Mouse (Mus musculus) liver, embryonic 13.5 days (tissue): ENCODE results near the gene Hmgcs1. TPM values are rescaled to one million over a fixed set of nuclear protein-coding genes. Genes with fewer than 3 reads are reported as not detected.
"Not testable (repeated sequence)": the region's sequence is repeated elsewhere in the genome, so short reads cannot be mapped to it uniquely, and the experiment has no call there.

Source experiments
- ATAC-seq: fragments of 200-750 bp; cut with Nextera tagmentation; 2 replicates; pipeline ENCODE4 v1.8.0; 2017; ENCODE audit warnings: low read depth, mild to moderate bottlenecking, moderate number of reproducible peaks, moderate library complexity
- DNase-seq: peaks from one replicate; pipeline ENCODE4 v3.0.0; 2022
- H3K27ac ChIP-seq: fragments of 300-500 bp; sonication (generic); 2 replicates; pipeline ENCODE4 v1.5.1; 2015; ENCODE audit warnings: moderate library complexity, mild to moderate bottlenecking, inconsistent platforms
- H3K27me3 ChIP-seq: fragments of 300-500 bp; sonication (generic); 2 replicates; pipeline ENCODE4 v1.6.1; 2015; ENCODE audit warnings: mild to moderate bottlenecking, inconsistent platforms
- H3K36me3 ChIP-seq: fragments of 300-500 bp; sonication (generic); 2 replicates; pipeline ENCODE4 v1.6.1; 2015; ENCODE audit warnings: mild to moderate bottlenecking, inconsistent platforms
- H3K4me1 ChIP-seq: fragments of 300-500 bp; sonication (generic); replicated peaks from 2 replicates; pipeline ENCODE4 v1.6.1; 2015; ENCODE audit warnings: inconsistent platforms
- H3K4me2 ChIP-seq: fragments of 300-500 bp; sonication (generic); 2 replicates; pipeline ENCODE4 v1.6.1; 2015; ENCODE audit warnings: inconsistent platforms, mild to moderate bottlenecking, moderate library complexity
- H3K4me3 ChIP-seq: fragments of 300-500 bp; sonication (generic); replicated peaks from 2 replicates; pipeline ENCODE4 v1.5.1; 2015; ENCODE audit warnings: mild to moderate bottlenecking, inconsistent platforms
- H3K9ac ChIP-seq: fragments of 300-500 bp; sonication (generic); 2 replicates; pipeline ENCODE4 v1.6.1; 2015; ENCODE audit warnings: mild to moderate bottlenecking, inconsistent platforms
- H3K9me3 ChIP-seq: fragments of 300-500 bp; sonication (generic); replicated peaks from 2 replicates; pipeline ENCODE4 v1.6.1; 2016; ENCODE audit warnings: inconsistent platforms
- WGBS: fragments of 180-500 bp; shearing (Covaris S2); methylation state at CpG from one replicate; pipeline ENCODE4 v1.1.7; 2015; ENCODE audit not compliant: insufficient replicate concordance; 5-methylcytosine and 5-hydroxymethylcytosine counted together
- polyA plus RNA-seq: library from polyadenylated mRNA; unstranded; fragments of >200 nt; fragmentation: Nextera tagmentation; extraction: Ambion mirVana; gene quantifications from 2 replicates; pipeline ENCODE4 v1.2.1, GENCODE M21; 2015

Hmgcs1 gene
- polyA plus RNA-seq, 1 experiment from 2014 or later: 101 TPM

DNA sequence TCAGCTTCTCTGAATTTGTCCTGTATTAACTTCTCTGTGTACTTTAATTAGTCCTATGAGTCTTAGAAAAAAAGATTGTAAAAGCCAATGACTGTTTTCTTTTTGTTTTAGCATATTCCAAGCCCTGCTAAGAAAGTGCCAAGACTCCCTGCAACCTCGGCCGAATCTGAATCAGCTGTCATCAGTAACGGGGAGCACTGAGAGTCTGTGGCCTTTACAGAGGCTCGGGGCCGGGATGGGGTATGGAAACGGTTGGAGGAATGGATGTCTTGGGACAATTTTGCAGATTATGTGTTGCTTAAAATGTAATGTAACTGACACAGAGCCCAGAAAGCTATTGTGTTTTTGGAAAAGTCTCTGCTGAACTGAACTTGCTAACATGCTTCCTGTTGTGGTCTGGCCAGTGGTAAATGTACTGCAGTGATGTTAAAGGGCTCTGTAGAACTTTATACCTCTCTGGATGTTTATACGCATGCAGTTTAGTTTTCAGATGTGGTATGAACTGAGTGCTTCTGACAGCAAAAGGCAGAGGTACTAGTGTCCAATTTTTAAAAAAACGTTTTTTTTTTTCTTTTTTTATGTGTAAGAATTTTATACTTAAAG lies 16.2 kb downstream of the Hmgcs1 start:
- not testable (repeated sequence) for H3K9ac ChIP-seq, DNase-seq, H3K27ac ChIP-seq, H3K4me1 ChIP-seq, H3K27me3 ChIP-seq, ATAC-seq, H3K4me3 ChIP-seq, H3K4me2 ChIP-seq, H3K9me3 ChIP-seq
- peaks cover 57% of the 10 kb centered on the region for H3K36me3 ChIP-seq
- 77% methylated on average over 8 of the region's 8 CpGs for WGBS

- no peaks in the 10 kb centered on the region for H3K9me3 ChIP-seq
- no peaks in the 10 kb centered on the region for H3K4me1 ChIP-seq
- ATAC-seq (no peak), DNase-seq (no peak)
- no peak overlapping the region for H3K27ac ChIP-seq
- 68% methylated on average over 7 of the region's 7 CpGs for WGBS
- H3K9ac ChIP-seq: no peak overlapping the region
- H3K27me3 ChIP-seq: no peaks in the 10 kb centered on the region
- H3K36me3 ChIP-seq: peaks cover 54% of the 10 kb centered on the region
- H3K4me3 ChIP-seq: no peak overlapping the region
- no peak overlapping the region for H3K4me2 ChIP-seq
Observed at GRCm38 (mm10) chr13:119706953-119707352, 16.8 kb downstream of the Hmgcs1 start.

DNA sequence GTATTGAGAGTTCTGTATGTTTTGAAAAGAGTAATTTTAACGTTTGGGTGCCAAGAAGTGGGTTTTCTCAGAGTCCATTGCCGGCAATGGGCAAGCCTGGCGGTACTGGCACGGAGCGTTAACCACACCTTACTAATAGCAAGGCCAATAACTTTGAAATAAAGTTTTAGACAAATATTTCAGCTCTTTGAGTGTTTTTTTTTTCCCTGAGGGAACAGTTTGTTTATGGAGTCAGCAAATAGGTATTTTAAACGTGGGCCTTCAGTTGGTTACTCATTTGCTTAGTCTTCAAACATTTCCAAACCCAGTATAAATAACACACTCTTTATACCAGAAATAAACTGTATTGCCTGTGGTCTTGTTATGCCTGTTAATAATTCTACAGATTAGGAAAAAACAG lies 17.7 kb downstream of the Hmgcs1 start:
- Histone ChIP-seq H3K4me3 (no peak overlapping the region), H3K4me2 (no peak overlapping the region), H3K36me3 (peaks cover 46% of the 10 kb centered on the region), H3K27me3 (no peaks in the 10 kb centered on the region), H3K9me3 (no peaks in the 10 kb centered on the region), H3K9ac (no peak overlapping the region), H3K4me1 (no peaks in the 10 kb centered on the region), H3K27ac (no peak overlapping the region)
- ATAC-seq (no peak), DNase-seq (no peak)
- 77% methylated on average over 6 of the region's 6 CpGs for WGBS

DNA sequence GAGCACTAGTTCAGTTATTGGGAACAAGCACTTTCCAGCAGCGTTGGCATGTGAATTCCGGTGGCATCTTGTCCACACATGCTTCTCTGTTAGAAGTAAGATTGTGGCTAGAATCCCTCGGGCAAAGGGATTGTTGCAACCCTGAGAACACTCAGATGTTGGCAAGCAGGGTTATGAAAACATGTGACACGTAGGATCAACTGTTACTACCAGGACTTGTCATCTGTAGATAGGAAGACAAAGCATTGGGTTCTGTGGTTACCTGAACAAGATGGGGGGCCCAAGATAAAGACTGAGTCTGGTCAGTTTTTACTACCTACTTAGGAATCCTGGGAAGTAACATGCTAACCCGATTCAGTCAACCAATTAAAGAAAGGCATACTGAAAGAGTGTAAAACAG lies 18.8 kb downstream of the Hmgcs1 start:
- peaks cover 39% of the 10 kb centered on the region for H3K36me3 ChIP-seq
- ATAC-seq (no peak), DNase-seq (no peak)
- no peaks in the 10 kb centered on the region for H3K4me1 ChIP-seq
- H3K9me3 ChIP-seq: no peaks in the 10 kb centered on the region
- no peak overlapping the region for H3K9ac ChIP-seq
- no peak overlapping the region for H3K4me2 ChIP-seq
- no peaks in the 10 kb centered on the region for H3K27me3 ChIP-seq
- H3K27ac ChIP-seq: no peak overlapping the region
- H3K4me3 ChIP-seq: no peak overlapping the region
- WGBS: 49% methylated on average over 5 of the region's 5 CpGs

DNA sequence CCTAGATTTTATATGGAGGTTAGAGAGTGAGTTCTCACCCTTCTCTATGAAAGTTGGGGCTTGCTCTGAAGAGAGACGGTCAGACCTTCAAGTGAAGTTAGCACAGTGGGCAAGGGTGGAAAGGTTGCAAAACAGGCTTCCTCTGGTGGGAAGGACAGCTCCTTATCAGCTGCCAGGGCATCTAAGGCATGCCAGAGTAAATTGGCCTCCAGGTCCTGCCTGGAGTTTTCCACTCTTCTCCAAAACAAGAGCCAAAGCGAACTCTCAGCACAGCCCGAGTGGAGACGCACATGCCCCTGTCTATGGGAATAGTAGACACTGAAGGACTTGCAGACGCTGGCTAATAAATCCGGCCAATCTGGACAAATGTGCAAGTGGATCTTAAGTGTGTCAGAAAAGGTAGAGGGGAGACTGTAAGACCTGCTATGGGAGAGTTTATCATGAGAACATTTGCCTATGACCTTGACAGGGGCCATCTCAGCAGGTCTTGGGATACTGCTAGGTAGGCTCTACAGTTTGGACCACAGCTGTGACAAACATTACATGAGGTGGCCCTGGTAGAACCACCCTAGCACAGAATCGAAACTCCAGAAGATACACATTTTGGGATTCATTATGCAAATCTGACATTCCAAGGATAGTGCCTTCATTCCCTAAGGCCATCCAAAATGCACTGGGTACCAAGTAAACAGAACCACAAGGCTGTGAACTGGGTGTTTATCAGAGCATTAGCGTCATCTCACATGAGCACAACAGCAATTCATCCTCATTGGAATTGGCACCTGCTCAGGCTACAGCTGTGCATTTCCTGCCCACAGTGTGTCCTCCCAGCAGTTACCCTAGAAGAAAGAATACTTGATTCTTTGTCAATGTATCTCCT lies 19.4 kb downstream of the Hmgcs1 start:
- no peak overlapping the region for H3K9ac ChIP-seq
- H3K4me2 ChIP-seq: no peak overlapping the region
- H3K27ac ChIP-seq: no peak overlapping the region
- ATAC-seq: no peak
- 71% methylated on average over 8 of the region's 8 CpGs for WGBS
- no peaks in the 10 kb centered on the region for H3K9me3 ChIP-seq
- no peak for DNase-seq
- H3K36me3 ChIP-seq: peaks cover 32% of the 10 kb centered on the region
- H3K4me1 ChIP-seq: no peaks in the 10 kb centered on the region
- no peak overlapping the region for H3K4me3 ChIP-seq
- H3K27me3 ChIP-seq: no peaks in the 10 kb centered on the region

DNA sequence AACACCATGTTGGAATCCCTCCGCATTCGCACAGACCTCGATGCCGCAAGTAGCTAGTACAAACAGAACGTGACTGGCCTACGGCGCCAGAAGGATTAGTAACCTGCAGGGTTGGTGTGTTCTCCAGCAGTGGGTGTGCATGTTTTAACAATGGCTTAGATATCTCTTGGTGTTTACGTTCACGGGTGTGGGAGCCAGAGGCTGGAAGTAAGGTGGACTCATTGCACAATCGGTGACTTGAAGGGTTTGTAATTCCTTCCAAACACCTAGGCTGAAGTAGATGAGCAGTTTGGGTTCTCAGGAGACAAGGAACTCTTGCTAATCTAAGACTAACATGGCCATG lies 20.1 kb downstream of the Hmgcs1 start:
- Histone ChIP-seq H3K36me3 (peaks cover 26% of the 10 kb centered on the region), H3K27ac (no peak overlapping the region), H3K27me3 (no peaks in the 10 kb centered on the region), H3K9me3 (no peaks in the 10 kb centered on the region), H3K4me3 (no peak overlapping the region), H3K4me2 (no peak overlapping the region), H3K4me1 (no peaks in the 10 kb centered on the region), H3K9ac (no peak overlapping the region)
- DNase-seq: no peak
- peak; percentile 5; the same call in 1 of the 2 replicates for ATAC-seq
- WGBS: 87% methylated on average over 10 of the region's 10 CpGs

- 81% methylated on average over 11 of the region's 11 CpGs for WGBS
Observed at GRCm38 (mm10) chr13:119712463-119712862, 22.3 kb downstream of the Hmgcs1 start.

GRCm38 (mm10) chr13:119713107-119713787 lies 23.1 kb downstream of the Hmgcs1 start:
- H3K27me3 ChIP-seq: no peaks in the 10 kb centered on the region
- WGBS: 57% methylated on average over 8 of the region's 8 CpGs
- no peak overlapping the region for H3K4me2 ChIP-seq
- no peak overlapping the region for H3K4me3 ChIP-seq
- no peak overlapping the region for H3K9ac ChIP-seq
- H3K36me3 ChIP-seq: peaks cover 13% of the 10 kb centered on the region; the same call in 1 of the 2 replicates
- H3K9me3 ChIP-seq: no peaks in the 10 kb centered on the region
- no peak overlapping the region for H3K27ac ChIP-seq
- no peaks in the 10 kb centered on the region for H3K4me1 ChIP-seq
- ATAC-seq (peak; percentile 56; the same call in 1 of the 2 replicates), DNase-seq (no peak)

More at GRCm38 (mm10) chr13:119712463-119712862, 22.3 kb downstream of the Hmgcs1 start:
- Histone ChIP-seq H3K4me2 (no peak overlapping the region), H3K9ac (no peak overlapping the region), H3K4me3 (no peak overlapping the region), H3K27me3 (no peaks in the 10 kb centered on the region), H3K27ac (no peak overlapping the region), H3K4me1 (no peaks in the 10 kb centered on the region), H3K36me3 (peaks cover 13% of the 10 kb centered on the region; the same call in 1 of the 2 replicates), H3K9me3 (no peaks in the 10 kb centered on the region)
- DNase-seq (no peak), ATAC-seq (no peak)

- H3K4me2 ChIP-seq: no peak overlapping the region
- peaks cover 12% of the 10 kb centered on the region; the same call in 1 of the 2 replicates for H3K36me3 ChIP-seq
- H3K9me3 ChIP-seq: no peaks in the 10 kb centered on the region
- H3K27ac ChIP-seq: no peak overlapping the region
- no peak overlapping the region for H3K9ac ChIP-seq
- no peak overlapping the region for H3K4me3 ChIP-seq
- no peaks in the 10 kb centered on the region for H3K4me1 ChIP-seq
- no peak for ATAC-seq
- 61% methylated on average over 9 of the region's 9 CpGs for WGBS
- no peak for DNase-seq
- H3K27me3 ChIP-seq: no peaks in the 10 kb centered on the region
Observed at GRCm38 (mm10) chr13:119713821-119714220, 23.6 kb downstream of the Hmgcs1 start.

DNA sequence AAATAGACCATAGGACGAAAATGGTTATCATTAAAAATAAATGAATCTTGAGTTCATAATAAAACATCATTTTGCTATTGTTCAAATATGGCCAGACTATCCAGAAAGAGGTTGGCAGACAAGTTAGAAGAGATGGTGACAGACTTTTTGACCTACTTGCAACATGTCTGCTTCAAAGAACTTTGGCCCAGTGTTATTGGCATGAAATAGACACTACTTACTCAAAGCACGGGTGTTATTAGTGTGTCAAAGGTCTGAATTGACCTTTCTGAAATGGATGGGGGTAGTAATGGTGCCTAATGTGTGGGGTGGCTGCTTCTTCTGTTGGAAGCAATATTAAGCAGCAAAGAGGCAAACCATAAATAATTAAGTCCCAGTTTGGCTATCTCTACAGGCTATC lies 25.9 kb downstream of the Hmgcs1 start:
- Histone ChIP-seq H3K4me2 (no peak overlapping the region), H3K9ac (no peak overlapping the region), H3K27ac (no peak overlapping the region), H3K27me3 (no peaks in the 10 kb centered on the region), H3K36me3 (no peaks in the 10 kb centered on the region), H3K9me3 (no peaks in the 10 kb centered on the region), H3K4me3 (no peak overlapping the region), H3K4me1 (no peaks in the 10 kb centered on the region)
- ATAC-seq (no peak), DNase-seq (no peak)
- WGBS: 63% methylated on average over 2 of the region's 2 CpGs

DNA sequence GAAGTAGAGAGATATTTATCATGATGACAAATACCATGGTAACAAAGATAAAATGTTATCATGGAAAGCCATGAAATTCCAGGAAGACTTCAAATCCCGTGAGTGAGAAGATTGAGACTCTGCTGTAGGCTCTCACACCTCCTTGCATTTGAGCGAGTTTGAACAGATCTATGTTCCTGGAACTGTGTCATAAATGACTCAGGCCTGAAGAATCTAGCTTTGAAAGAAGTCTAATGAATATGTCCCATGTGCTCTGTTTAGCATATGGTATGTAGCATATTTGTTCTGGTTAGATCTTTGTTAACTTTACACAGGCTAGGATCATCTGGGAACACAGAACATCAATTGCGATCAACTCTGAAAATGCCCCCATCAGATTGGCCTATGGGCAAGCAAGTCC lies 32.3 kb downstream of the Hmgcs1 start:
- H3K9me3 ChIP-seq: no peaks in the 10 kb centered on the region
- H3K36me3 ChIP-seq: no peaks in the 10 kb centered on the region
- H3K9ac ChIP-seq: no peak overlapping the region
- ATAC-seq (no peak), DNase-seq (no peak)
- 71% methylated on average over 3 of the region's 3 CpGs for WGBS
- H3K4me1 ChIP-seq: no peaks in the 10 kb centered on the region
- H3K27ac ChIP-seq: no peak overlapping the region
- no peaks in the 10 kb centered on the region for H3K27me3 ChIP-seq
- no peak overlapping the region for H3K4me2 ChIP-seq
- H3K4me3 ChIP-seq: no peak overlapping the region
